Mouse (Mus musculus): ENCODE results near the gene Rnf220. TPM values are rescaled to one million over a fixed set of nuclear protein-coding genes. Genes with fewer than 3 reads are reported as not detected.

Rnf220 gene
- polyA plus RNA-seq, 1 experiment from 2014 or later = 60.0 TPM

DNA sequence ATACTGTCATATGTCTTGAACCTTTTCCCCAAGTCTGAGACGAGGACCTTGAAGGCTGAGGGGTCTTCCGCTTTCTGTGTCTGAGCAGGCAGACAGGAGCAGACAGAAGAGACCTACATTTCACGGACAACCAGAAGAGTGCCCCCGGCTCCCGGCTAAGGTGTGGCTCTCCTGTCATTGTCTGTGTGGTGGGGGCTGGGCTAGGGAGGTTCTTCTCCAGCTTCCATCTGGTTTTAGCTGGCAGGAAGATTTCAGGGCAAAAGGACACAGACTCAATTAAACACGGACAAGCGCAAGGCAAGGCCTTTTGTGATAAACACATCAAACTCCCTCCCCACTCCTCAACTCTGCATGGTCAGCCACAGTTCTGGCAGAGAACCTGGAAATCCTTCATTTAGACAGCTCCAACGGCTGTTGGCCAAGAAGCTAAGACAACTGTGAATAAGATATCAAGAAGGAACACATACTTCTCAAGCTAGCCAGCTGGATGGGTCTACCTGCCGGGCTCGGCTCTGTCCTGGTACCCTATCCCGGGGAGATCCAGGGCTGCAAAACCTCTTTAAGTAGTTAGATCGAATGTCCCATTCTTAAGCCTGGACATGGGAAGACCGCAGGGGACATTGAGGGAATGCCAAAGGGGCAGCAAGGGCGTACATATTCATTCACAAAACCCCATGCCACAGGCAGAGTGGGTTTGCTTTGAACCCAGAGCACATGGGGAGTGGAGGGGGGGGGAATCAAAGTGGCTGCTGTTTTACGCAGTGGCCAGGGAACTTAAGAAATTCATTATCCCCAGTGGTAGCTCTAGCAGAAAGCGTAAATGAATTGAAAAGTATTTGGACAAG, 135.9 kb downstream of the Rnf220 start:
- Histone ChIP-seq H3K9ac (no peak overlapping the region), H3K27me3 (replicated peaks) (no peaks in the 10 kb centered on the region; the same call in 1 of the 2 replicates), H3K4me2 (replicated peaks) (no peak overlapping the region), H3K9me3 (no peaks in the 10 kb centered on the region), H3K4me3 (replicated peaks) (no peak overlapping the region), H3K36me3 (no peaks in the 10 kb centered on the region), H3K27ac (no peak overlapping the region), H3K4me1 (replicated peaks) (peaks cover 24% of the 10 kb centered on the region)
- ATAC-seq = no peak
- WGBS = 45% methylated on average over 16 of the region's 16 CpGs

DNA sequence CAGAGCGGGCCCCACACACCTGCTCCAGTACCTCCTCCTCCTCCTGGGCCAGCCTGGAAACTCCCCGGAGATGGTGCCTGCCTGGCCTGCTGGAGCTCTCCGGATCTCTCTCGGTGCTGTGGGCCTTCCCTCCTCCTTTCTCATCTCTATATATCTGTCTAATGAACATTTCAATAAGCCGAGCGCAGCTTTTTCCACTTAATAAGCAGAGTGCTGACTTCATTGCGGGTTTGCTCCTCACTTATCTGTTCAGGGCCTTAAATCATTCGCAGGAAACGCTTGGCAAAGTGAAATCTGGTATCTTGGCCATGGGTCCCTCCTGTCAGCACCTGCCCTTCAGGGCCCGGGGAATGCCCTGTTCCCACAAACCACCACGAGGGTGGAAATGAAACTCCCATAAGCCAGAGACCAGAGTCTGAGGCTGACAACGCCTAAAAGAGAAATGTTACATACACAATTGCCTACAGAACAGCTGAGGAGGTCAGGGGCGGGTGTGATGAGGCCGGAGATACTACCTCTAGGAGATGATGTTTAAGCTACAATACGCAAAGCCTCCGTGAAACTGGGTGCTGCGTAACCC, 137.0 kb downstream of the Rnf220 start:
- Histone ChIP-seq H3K4me1 (replicated peaks) (peaks cover 24% of the 10 kb centered on the region), H3K27me3 (replicated peaks) (no peaks in the 10 kb centered on the region; the same call in 1 of the 2 replicates), H3K9ac (no peak overlapping the region), H3K9me3 (no peaks in the 10 kb centered on the region), H3K27ac (no peak overlapping the region), H3K36me3 (no peaks in the 10 kb centered on the region), H3K4me2 (replicated peaks) (no peak overlapping the region), H3K4me3 (replicated peaks) (no peak overlapping the region)
- WGBS = 72% methylated on average over 17 of the region's 17 CpGs
- ATAC-seq = no peak

DNA sequence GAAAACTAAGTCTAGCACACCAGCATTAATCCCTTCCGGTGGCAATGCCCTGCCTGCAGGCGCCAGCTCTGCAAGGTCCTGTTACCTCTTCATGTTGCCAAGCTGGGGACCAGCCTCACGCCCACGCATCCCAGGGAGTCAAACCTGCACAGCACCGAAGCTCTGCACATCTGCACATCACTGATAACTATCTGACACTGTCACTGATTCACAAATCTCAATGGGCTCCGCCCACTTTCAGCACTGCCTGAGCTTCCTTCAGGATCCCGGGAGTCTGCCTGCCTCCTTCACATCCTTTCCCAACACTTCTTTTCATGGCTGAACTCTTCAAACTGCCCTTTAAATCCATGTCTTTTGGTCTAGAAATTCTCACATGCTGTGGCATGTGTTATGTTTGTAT, 138.9 kb downstream of the Rnf220 start:
- no peak overlapping the region for H3K27ac ChIP-seq
- no peak overlapping the region for H3K4me3 ChIP-seq (replicated peaks)
- no peaks in the 10 kb centered on the region; the same call in 1 of the 2 replicates for H3K27me3 ChIP-seq (replicated peaks)
- WGBS = 67% methylated on average over 7 of the region's 7 CpGs
- no peak overlapping the region for H3K4me2 ChIP-seq (replicated peaks)
- H3K4me1 ChIP-seq (replicated peaks) = peaks cover 24% of the 10 kb centered on the region
- no peak for ATAC-seq
- no peaks in the 10 kb centered on the region for H3K36me3 ChIP-seq
- H3K9me3 ChIP-seq = no peaks in the 10 kb centered on the region
- no peak overlapping the region for H3K9ac ChIP-seq

DNA sequence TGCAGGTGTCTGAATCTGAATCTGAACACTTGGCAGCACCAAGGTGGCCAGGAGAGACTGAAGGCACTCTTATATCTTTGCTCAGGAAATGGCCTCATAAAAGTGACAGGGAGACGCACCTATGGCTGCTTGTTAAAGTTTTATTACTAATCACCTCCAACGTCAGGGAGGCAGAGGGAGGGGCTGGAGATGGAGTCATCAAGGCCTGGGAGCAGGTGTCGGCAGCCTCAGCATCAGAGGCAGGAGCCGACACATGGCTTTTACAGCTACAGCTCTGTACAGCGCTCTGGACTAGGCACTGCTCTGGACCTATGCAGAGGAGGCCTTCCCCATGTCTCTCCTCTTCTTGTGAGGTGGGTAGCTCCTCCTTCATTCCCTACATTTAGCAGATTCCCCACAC, 139.7 kb downstream of the Rnf220 start:
- Histone ChIP-seq H3K27me3 (replicated peaks) (no peaks in the 10 kb centered on the region; the same call in 1 of the 2 replicates), H3K4me3 (replicated peaks) (no peak overlapping the region), H3K4me1 (replicated peaks) (peaks cover 24% of the 10 kb centered on the region), H3K9me3 (no peaks in the 10 kb centered on the region), H3K36me3 (no peaks in the 10 kb centered on the region), H3K4me2 (replicated peaks) (no peak overlapping the region), H3K27ac (no peak overlapping the region), H3K9ac (no peak overlapping the region)
- 47% methylated on average over 5 of the region's 5 CpGs for WGBS
- peak; percentile 79 for ATAC-seq

DNA sequence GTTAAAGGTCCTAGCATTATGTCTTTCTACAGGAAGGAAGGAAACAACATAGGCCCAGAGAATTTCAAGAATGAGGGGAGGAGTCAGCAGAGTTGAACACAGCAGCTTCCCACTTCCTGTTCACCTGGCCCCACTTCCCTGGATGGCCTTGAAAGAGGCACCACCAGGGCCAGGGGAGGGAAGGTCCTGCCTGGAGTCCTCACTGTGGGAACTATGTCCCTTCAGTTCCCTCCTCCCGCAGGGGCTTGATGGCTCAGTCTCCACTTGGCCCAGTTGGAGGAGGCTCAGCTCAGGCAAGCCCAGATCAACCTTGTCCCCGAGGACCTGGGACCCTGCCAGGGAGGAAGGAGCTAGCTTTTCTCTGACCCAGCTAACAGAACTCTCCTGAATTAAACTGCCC, 140.6 kb downstream of the Rnf220 start:
- Histone ChIP-seq H3K4me2 (replicated peaks) (no peak overlapping the region), H3K27ac (0 out of 2 replicates have a peak overlapping the region, but pooled peaks have one; percentile 32), H3K27me3 (replicated peaks) (no peaks in the 10 kb centered on the region; the same call in 1 of the 2 replicates), H3K4me1 (replicated peaks) (peaks cover 24% of the 10 kb centered on the region), H3K9me3 (no peaks in the 10 kb centered on the region), H3K9ac (no peak overlapping the region), H3K36me3 (no peaks in the 10 kb centered on the region), H3K4me3 (replicated peaks) (no peak overlapping the region)
- ATAC-seq = peak; percentile 50; the same call in 1 of the 2 replicates
- 63% methylated on average over 2 of the region's 2 CpGs for WGBS

DNA sequence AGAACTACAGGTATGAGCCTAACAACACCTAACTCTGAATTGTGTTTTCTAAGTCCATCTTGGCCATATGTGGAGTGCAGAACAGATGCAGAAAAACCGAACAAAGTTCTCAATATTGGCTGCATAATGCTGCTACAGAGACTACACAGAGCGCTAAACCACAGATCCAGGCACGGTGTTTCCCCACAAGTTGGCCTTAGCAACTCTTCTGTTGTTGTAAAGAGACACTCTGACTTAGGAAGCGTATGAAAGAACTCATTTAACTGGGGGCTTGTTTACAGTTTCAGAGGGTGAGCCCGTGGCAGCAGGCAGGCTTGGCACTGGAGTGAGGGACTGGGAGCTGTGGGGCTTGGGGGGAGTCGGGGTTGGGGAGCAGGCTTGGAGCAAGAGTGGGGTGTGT, 142.2 kb downstream of the Rnf220 start:
- no peak overlapping the region for H3K27ac ChIP-seq
- no peaks in the 10 kb centered on the region for H3K36me3 ChIP-seq
- H3K4me2 ChIP-seq (replicated peaks) = no peak overlapping the region
- H3K4me1 ChIP-seq (replicated peaks) = peaks cover 22% of the 10 kb centered on the region
- WGBS = 63% methylated on average over 6 of the region's 6 CpGs
- ATAC-seq = no peak
- H3K4me3 ChIP-seq (replicated peaks) = no peak overlapping the region
- H3K27me3 ChIP-seq (replicated peaks) = no peaks in the 10 kb centered on the region; the same call in 1 of the 2 replicates
- H3K9me3 ChIP-seq = no peaks in the 10 kb centered on the region
- H3K9ac ChIP-seq = no peak overlapping the region

DNA sequence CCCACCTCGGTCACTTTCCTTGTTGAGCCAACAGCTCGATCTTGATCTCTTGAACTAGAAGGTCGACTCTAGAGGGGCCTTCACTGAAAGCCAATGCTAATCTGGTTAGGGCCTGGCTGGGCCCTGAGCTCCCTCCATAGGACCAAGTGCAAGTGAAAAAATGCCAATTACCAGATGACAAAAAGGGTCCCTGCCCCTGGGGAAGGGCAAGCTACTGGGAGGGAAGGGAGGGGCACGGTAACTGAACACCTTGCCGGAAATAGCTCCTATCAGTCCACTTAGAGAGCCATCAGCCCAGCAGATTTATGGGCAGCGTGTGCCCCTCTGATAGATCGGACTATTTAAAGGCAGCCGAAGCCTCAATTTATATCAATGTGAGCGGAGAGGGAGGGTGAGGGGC, 143.9 kb downstream of the Rnf220 start:
- H3K36me3 ChIP-seq = no peaks in the 10 kb centered on the region
- WGBS = 63% methylated on average over 9 of the region's 9 CpGs
- no peak overlapping the region for H3K27ac ChIP-seq
- peaks cover 23% of the 10 kb centered on the region for H3K4me1 ChIP-seq (replicated peaks)
- no peak overlapping the region for H3K4me3 ChIP-seq (replicated peaks)
- no peak overlapping the region for H3K9ac ChIP-seq
- no peak for ATAC-seq
- no peaks in the 10 kb centered on the region for H3K27me3 ChIP-seq (replicated peaks)
- H3K9me3 ChIP-seq = no peaks in the 10 kb centered on the region
- no peak overlapping the region for H3K4me2 ChIP-seq (replicated peaks)

DNA sequence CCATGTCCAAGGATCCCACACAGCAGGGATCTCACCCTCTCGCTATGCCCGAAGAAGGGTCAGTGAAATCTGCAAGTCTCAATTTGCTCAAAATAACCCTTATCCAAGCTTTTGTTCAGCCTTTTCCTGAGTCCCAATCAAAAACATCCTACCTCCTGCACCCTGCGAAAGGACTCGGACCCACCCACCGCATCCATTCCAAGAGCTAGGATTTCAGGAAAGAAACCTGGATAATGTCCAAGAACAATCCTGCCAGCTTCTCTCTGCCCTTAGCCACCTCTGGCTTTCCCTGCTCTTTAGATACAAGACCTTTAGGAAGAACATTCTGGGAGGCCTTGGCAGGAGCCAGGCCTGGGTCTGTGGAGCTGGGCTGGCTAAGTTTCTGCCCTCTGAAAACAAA, 144.8 kb downstream of the Rnf220 start:
- Histone ChIP-seq H3K27me3 (replicated peaks) (no peaks in the 10 kb centered on the region), H3K4me2 (replicated peaks) (no peak overlapping the region), H3K9me3 (no peaks in the 10 kb centered on the region), H3K9ac (no peak overlapping the region), H3K4me3 (replicated peaks) (no peak overlapping the region), H3K27ac (no peak overlapping the region), H3K36me3 (no peaks in the 10 kb centered on the region), H3K4me1 (replicated peaks) (peaks cover 19% of the 10 kb centered on the region)
- 82% methylated on average over 5 of the region's 5 CpGs for WGBS
- ATAC-seq = no peak

DNA sequence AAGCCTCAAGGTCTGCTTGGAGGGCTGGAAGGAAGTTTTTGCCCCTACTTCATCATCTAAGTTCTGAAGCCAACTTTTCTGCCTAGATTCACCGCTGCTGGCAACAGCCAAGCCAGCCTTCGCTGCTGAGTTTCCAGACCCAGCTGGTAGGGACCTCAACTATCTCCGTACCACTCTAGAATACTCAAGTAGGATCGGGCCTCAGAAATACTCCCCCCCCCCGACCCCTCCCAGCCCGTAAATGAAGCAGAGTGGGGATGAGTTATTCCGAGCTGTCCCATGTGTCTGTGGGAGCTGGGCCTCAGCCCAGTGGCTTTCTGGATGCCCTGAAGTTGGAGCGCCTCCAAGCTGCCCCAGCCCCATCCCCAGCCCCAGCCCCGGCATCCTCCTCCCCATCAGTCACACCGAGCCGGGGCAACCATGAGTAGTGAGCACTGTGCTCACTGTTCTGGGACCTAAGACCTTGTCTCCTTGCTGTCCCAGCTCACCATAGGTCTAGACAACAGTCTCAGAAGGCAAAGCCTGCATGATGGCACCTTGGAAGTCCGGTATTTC, 146.6 kb downstream of the Rnf220 start:
- WGBS = 68% methylated on average over 12 of the region's 12 CpGs
- Histone ChIP-seq H3K4me3 (replicated peaks) (no peak overlapping the region), H3K4me1 (replicated peaks) (peaks cover 9% of the 10 kb centered on the region; the same call in 1 of the 2 replicates), H3K9me3 (no peaks in the 10 kb centered on the region), H3K27ac (no peak overlapping the region), H3K4me2 (replicated peaks) (no peak overlapping the region), H3K36me3 (no peaks in the 10 kb centered on the region), H3K9ac (no peak overlapping the region), H3K27me3 (replicated peaks) (no peaks in the 10 kb centered on the region)
- no peak for ATAC-seq

DNA sequence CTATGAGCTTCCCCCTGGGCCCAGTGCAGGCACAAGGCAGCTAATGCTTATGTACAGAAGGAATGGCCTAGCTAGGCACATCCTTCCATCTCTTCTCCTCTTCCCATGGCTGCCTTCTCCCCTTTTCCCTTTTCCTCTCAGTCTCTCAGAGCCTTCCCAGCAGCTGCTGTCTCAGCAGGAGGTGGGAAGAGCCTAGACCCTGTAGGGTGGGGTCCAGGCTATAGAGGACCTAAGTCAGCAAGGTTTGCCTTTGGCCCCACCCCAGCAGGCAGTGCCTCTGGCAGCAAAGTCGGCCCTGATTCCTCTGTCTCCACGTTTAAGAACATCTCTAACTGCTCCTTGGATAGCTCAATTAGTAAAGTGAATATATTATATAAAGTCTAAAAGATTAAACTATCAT, 147.5 kb downstream of the Rnf220 start:
- Histone ChIP-seq H3K27ac (no peak overlapping the region), H3K4me2 (replicated peaks) (no peak overlapping the region), H3K36me3 (no peaks in the 10 kb centered on the region), H3K9me3 (no peaks in the 10 kb centered on the region), H3K4me1 (replicated peaks) (peaks cover 9% of the 10 kb centered on the region; the same call in 1 of the 2 replicates), H3K27me3 (replicated peaks) (no peaks in the 10 kb centered on the region), H3K9ac (no peak overlapping the region), H3K4me3 (replicated peaks) (no peak overlapping the region)
- WGBS = 14% methylated on average over 2 of the region's 2 CpGs
- no peak for ATAC-seq

DNA sequence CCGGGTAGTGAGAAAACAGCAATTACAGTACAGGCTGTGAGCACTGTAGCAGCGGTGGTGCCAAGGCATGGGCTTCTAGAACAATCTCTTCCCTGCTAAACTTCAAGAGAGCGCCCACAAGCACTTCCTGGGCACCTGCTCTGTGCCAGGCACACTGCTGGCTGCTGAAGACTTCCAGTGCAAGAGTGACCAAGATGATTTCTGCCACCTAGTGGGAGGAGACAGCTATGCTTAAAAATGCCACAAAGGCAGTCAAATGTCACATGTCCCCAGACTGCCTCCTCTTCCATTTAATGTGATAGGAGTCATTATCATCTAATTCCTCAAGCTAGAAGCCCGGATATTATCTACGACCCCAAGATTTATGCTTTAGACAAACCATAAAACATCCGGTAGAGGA, 150.8 kb downstream of the Rnf220 start:
- H3K36me3 ChIP-seq = no peaks in the 10 kb centered on the region
- peaks cover 15% of the 10 kb centered on the region; the same call in 1 of the 2 replicates for H3K4me1 ChIP-seq (replicated peaks)
- H3K9ac ChIP-seq = no peak overlapping the region
- no peaks in the 10 kb centered on the region for H3K9me3 ChIP-seq
- WGBS = 42% methylated on average over 6 of the region's 6 CpGs
- no peak overlapping the region for H3K27ac ChIP-seq
- no peak overlapping the region for H3K4me3 ChIP-seq (replicated peaks)
- H3K27me3 ChIP-seq (replicated peaks) = no peaks in the 10 kb centered on the region
- H3K4me2 ChIP-seq (replicated peaks) = no peak overlapping the region
- ATAC-seq = 0 out of 2 replicates have a peak, but pooled peaks have one; percentile 18

DNA sequence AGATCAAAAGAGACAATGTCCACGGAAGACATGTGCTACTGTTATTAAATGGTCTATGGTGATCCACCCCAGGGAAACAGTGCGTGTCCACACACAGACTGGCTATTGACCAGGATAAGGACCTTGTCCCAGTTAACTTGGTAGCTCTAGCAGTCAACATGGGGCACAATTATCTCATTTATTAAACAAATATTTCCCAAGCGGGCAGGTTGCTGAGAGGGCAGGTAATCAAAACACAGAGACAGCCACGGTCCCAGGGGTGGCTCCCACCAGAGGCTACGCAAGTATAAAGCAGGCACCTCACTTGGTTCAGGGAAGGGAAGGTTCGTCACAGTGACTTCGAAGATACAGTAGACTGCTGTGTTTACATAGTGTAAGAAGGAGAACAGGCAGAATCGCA, 153.5 kb downstream of the Rnf220 start:
- Histone ChIP-seq H3K9ac (no peak overlapping the region), H3K4me2 (replicated peaks) (no peak overlapping the region), H3K4me3 (replicated peaks) (no peak overlapping the region), H3K36me3 (no peaks in the 10 kb centered on the region), H3K27me3 (replicated peaks) (no peaks in the 10 kb centered on the region; the same call in 1 of the 2 replicates), H3K27ac (no peak overlapping the region), H3K4me1 (replicated peaks) (peaks cover 5% of the 10 kb centered on the region; the same call in 1 of the 2 replicates), H3K9me3 (no peaks in the 10 kb centered on the region)
- WGBS = 59% methylated on average over 8 of the region's 8 CpGs
- ATAC-seq = no peak

Measured in intestine, embryonic 15.5 days (tissue).